Mouse (Mus musculus) ES-E14 (cell line): ENCODE measurements around the gene Mrpl58.

Experiments used
- HCFC1 ChIP-seq: IDR thresholded peaks from 2 replicates; pipeline ENCODE4 v1.6.1; 2012; ENCODE audit warnings: low read length, inconsistent platforms, borderline replicate concordance; ENCODE audit not compliant: insufficient read depth
- MAFK ChIP-seq: IDR thresholded peaks from 2 replicates; pipeline ENCODE4 v1.6.1; 2014; ENCODE audit warnings: mild to moderate bottlenecking, low read depth, low read length, inconsistent platforms; ENCODE audit not compliant: insufficient read depth
- ZC3H11A ChIP-seq: IDR thresholded peaks from 2 replicates; pipeline ENCODE4 v1.6.1; 2012; ENCODE audit warnings: low read depth, mild to moderate bottlenecking, inconsistent platforms, low read length, borderline replicate concordance

DNA sequence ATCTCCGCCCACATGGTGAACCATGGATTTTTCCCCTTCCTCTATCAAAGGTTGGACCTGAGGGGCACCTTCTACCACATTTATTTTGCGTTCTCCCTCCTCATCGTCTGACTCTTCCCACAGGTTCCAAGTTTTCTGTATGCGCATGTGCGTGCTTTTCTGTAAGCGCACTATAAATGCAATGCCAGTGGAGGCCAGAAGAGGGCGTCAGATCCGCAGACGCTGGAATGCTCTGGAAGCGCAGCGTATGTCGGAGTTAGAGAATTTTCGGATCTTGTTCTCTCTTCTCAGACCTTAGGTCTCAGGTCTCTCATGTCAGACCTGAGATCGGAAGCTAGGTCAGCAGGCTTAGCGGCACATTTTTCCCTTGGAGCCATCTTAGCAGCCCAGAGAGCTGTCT lies 52.1 kb downstream of the Mrpl58 start:
- TF ChIP-seq HCFC1 (no peak), ZC3H11A (no peak), MAFK (no peak)
